Mouse (Mus musculus) urinary bladder, postnatal 10 days (tissue): ENCODE data around the gene Specc1l.
"Not testable (repeated sequence)": the region's sequence is repeated elsewhere in the genome, so short reads cannot be mapped to it uniquely, and the experiment has no call there.

Experiments used
- DNase-seq: peaks from one replicate; pipeline ENCODE4 v3.0.0; 2022; ENCODE audit warnings: low spot score

Specc1l gene

GRCm38 (mm10) chr10:75316908-75317761, 105.3 kb downstream of the Specc1l start:
- DNase-seq, result no peak

DNA sequence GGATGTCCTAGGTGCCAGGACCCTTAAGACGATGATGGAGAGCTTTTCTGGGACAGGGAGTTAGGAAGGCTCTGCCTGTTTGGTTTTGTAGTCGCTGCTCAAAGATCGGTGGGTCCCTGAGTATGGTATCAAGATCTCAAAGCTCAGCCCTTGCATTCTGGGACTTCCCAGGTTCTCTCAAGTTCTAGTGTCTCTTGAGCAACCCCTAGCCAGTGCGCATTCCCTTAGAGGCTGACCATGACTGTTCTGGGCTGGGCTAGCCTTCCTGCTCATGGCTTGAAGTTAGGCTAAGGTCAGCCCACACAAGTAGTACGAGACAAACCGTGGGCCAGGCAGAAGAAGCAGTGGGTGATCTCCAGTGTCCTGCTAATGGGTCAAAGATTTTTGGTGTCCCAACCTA, 106.3 kb downstream of the Specc1l start:
- DNase-seq, result no peak

DNA sequence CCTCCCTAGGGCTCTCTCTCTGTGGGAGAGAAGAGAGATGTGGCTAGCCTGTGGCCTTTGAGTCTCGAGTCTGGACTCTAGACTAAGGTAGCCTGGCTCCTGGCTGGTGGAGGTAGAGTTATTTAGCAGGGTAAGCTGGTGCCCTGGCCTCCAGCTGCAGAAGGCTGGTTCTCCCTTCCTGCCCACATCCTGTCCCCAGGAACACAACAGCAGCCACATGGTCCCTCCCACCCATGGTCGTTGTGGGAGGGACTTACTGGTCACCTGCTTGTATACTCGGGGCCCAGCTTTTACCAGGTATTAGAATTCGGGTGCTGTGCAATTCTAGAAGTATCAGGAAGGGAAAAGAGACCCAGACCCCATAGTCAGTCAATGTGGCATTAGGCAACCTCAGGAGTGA, 108.4 kb downstream of the Specc1l start:
- DNase-seq, result no peak

DNA sequence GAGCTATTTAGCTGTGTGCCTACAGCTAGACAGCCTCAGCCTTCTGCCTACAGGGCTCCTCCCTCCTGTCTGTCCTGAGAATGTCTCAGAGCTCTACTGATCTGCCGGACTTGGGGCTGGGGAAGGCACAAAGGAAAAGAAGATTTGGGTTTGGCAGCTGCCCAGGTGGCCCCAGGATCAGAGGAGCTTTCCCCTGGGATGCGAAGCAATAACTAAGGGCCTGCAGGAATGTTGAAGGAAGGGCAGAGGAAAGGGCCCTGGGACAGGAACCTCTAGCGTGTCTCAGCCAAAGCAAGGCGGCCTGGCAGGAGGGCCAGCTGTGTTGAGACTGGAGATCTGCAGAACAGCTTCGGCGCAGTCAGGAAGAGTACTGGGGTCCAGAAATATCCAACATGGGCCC, 111.1 kb downstream of the Specc1l start:
- no peak for DNase-seq

GRCm38 (mm10) chr10:75323986-75324385, 112.1 kb downstream of the Specc1l start:
- no peak for DNase-seq

- no peak for DNase-seq
These were observed 112.5 kb downstream of the Specc1l start for GRCm38 (mm10) chr10:75324391-75324790.

DNA sequence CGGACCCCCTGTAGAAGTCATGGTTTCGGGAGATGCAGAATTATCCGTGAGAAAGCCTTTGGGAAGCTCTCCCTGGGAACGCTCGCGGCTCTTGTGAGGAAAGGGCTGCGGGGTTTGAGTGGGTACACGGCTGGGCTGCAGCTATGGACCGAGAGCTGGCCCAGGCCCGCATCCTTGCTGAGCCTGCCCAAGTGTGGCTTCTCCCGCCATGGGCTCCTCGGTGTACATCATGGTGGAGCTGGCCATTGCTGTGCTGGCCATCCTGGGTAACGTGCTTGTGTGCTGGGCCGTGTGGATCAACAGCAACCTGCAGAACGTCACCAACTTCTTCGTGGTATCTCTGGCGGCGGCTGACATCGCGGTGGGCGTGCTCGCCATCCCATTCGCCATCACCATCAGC, 113.9 kb downstream of the Specc1l start:
- DNase-seq, result no peak

DNA sequence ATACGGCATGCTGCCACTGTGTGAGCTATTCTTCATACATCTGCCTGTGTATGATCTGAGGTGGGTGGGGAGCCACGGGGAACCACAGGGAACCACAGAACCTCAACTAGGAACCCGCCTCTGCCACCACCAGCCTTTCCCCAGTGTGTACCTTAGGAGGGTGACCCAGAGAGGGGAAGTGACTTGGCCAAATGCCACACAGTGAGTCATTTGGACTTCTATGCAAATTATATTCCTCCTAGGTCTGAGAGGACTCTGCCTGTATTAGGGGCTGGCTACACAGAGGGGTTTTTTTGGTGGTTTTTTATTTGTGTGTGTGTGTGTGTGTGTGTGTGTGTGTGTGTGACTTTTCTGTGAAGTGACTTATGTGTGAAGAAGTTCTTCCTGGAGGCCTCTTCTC, 114.7 kb downstream of the Specc1l start:
- DNase-seq, result no peak

DNA sequence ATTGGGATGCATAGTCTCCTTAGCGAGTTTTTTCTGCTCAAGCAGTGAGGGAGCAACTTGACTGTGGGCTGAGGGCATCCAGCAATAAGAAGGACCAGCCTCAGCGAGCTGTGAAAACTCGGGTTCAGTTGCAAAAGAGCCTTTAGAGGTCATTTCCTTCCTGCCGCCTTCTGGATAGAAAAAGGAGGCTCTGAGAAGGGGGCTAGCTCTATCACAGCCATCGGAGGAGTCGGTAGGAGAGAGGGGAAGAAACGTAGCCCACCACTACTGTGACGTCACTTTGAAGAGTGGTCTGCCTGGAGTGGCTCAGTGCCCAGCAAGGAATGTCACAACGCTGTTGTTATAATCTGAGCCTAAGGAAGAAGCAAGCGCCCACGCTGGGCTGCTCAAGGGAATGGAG, 115.2 kb downstream of the Specc1l start:
- DNase-seq, result no peak

- DNase-seq, result no peak
These were observed 116.4 kb downstream of the Specc1l start for GRCm38 (mm10) chr10:75328201-75328704.

- no peak for DNase-seq
These were observed 120.4 kb downstream of the Specc1l start for GRCm38 (mm10) chr10:75332268-75332667.

DNA sequence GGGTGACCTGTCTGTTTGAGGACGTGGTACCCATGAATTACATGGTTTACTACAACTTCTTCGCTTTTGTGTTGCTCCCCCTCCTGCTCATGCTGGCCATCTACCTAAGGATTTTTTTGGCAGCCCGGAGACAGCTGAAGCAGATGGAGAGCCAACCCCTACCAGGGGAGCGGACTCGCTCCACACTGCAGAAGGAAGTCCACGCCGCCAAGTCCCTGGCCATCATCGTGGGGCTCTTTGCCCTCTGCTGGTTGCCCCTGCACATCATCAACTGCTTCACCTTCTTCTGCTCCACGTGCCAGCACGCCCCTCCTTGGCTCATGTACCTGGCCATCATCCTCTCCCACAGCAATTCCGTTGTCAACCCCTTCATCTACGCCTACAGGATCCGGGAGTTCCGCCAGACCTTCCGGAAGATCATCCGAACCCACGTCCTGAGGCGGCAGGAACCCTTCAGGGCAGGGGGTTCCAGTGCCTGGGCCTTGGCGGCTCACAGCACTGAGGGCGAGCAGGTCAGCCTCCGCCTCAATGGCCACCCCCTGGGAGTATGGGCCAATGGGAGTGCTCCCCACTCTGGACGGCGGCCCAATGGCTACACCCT, 121.4 kb downstream of the Specc1l start:
- no peak for DNase-seq

DNA sequence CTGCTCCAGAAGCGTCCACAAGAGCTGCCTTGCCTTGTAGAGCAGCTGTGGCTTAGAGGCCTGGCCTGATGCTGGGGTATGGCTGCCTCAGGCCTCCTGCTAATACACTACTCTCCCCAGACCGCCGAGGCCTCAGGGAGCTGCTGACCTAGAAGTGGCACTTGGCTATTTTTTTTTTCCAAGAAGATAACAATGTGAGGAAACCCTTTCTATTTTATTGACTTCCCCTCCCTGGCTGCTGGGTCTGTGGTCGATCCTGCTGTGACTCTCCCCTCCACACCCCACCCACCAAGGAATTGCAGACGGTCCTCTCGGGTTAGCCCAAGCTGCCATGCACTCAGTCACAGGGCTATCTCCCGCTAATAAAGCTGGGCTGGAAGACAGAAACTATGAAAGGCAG, 122.3 kb downstream of the Specc1l start:
- no peak for DNase-seq

DNA sequence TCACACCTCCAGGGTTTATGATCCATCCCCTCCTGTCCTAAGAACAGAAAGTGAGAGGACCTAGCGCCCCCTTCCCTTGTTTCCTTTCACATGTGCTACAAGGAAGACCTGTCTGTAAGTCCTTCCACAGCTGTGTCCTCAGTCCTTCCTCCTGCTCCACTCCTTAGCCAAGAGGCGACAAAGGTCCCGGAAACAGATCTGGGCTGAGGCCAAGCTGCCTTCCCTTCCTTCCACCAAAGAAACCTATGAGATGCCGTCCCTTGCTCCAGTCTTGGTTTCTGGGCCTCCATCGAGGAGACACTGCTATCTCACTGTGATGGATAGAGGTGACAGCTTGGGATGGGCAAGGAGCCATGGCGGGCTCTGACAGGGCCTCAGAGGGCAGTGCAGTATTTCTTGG, 123.2 kb downstream of the Specc1l start:
- no peak for DNase-seq

DNA sequence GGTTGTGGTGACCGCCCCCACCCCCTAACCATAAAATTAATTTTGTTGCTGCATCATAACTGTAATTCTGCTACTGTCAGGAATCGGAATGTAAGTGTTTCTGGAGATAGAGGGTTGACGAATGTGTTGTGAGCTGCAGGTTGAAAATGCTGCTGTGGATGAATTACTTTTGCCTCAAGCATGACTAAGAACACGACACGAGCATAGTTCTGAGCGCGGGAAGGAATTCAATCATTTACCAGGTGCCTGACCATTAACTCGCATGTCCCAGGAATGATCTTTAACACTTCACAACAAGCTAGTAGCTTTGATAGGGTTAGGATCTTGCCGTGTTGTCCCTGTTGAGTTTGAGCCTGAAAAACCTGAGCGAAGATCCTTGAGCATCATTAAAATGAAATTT, 125.4 kb downstream of the Specc1l start:
- no peak for DNase-seq

DNA sequence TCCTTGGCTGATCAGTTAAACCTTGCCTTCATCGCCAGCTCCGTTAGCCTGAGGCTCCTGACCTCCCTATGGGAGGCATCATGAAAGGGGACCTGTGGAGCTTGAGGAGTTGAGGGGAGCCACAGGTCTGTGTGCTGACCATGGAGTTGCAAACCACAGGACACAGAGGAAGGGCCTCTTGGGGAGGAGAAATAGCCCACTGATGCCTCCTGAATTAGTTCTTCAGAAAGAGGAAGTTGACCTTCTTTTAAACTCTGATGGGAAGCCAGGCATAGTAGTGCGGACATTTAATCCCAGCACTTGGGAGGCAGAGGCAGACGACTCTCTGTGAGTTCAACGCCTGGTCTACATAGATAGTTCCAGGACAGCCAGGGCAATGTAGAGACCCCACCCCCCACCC, 127.0 kb downstream of the Specc1l start:
- no peak for DNase-seq

DNA sequence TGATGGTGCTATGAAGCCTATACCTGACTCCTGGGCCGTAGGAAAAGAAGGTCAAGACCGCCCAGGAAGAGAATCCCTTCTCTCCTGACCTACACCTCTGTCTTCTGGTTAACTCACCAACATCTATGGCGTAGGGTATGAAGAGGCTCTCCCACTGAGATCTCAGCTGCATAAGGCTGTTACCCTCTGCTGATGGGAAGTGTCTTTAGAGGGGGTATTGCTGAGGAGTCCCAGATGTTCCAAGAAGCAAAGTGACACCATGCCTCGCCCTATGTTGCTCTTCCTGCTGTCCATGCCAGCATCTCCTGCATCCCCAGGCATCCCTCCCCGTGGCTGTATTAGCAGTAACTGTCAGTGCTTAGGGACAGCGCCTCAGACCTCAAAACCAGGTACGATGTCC, 127.5 kb downstream of the Specc1l start:
- no peak for DNase-seq

- DNase-seq, result no peak
These were observed 130.1 kb downstream of the Specc1l start for GRCm38 (mm10) chr10:75341936-75342335.

- DNase-seq, result not testable (repeated sequence)
These were observed 132.7 kb downstream of the Specc1l start for GRCm38 (mm10) chr10:75344563-75344962.

DNA sequence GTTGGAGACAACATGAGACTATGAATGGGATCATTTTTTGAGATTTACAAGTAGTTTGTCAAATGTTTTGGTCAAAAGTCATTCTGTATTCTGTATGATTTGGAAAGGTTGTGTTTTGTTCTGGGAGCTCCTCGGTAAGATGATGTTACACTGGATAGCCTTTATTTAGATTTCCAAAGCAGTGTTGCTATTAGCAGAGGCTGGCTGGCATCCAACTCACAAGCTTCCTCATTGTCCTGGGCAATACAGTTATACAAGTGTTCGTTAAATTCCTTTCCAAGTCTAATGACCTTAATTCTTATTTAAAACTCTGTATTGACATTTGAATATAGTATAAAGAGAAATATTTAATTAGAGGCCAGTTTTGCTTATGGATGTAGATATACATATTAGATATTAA, 133.4 kb downstream of the Specc1l start:
- DNase-seq, result no peak

- DNase-seq, result no peak
These were observed 138.7 kb downstream of the Specc1l start for GRCm38 (mm10) chr10:75350564-75350963.

GRCm38 (mm10) chr10:75352541-75352940, 140.7 kb downstream of the Specc1l start:
- no peak for DNase-seq

GRCm38 (mm10) chr10:75353838-75354241, 142.0 kb downstream of the Specc1l start:
- DNase-seq, result not testable (repeated sequence)

- no peak for DNase-seq
These were observed 143.5 kb downstream of the Specc1l start for GRCm38 (mm10) chr10:75355341-75355740.
